Mouse (Mus musculus) liver, adult 2 months (tissue): ENCODE measurements around the gene Zbtb8os. TPM values are rescaled to one million over a fixed set of nuclear protein-coding genes. Genes with fewer than 3 reads are reported as not detected.
A peak's percentile ranks its signal among the peaks of the same experiment; 100 is the strongest.

Source experiments
- DNase-seq: peaks from one replicate; pipeline ENCODE4 v3.0.0-alpha.2; 2011; ENCODE audit warnings: low read depth, low spot score; ENCODE audit errors: extremely low read depth
- H3K27ac ChIP-seq: fragments of 200-500 bp; replicated peaks from 2 replicates; pipeline ENCODE4 v1.5.1; 2012; ENCODE audit warnings: low read depth, mild to moderate bottlenecking, control low read depth, inconsistent platforms, low read length; ENCODE audit not compliant: insufficient read depth
- H3K27me3 ChIP-seq: fragments of 200-500 bp; 2 replicates; pipeline ENCODE4 v1.6.1; 2012; ENCODE audit warnings: mild to moderate bottlenecking, moderate library complexity, low read length, inconsistent platforms; ENCODE audit not compliant: control insufficient read depth, insufficient read depth
- H3K36me3 ChIP-seq: fragments of 200-500 bp; 2 replicates; pipeline ENCODE4 v1.6.1; 2012; ENCODE audit warnings: low read length, inconsistent platforms; ENCODE audit not compliant: control insufficient read depth, insufficient read depth
- H3K4me1 ChIP-seq: fragments of 200-500 bp; 2 replicates; pipeline ENCODE4 v1.6.1; 2011; ENCODE audit warnings: low read length; ENCODE audit not compliant: control insufficient read depth, insufficient read depth
- H3K4me3 ChIP-seq: fragments of 200-500 bp; 2 replicates; pipeline ENCODE4 v1.5.1; 2011; ENCODE audit warnings: low read depth, mild to moderate bottlenecking, control low read depth, low read length, moderate library complexity; ENCODE audit not compliant: insufficient read depth
- H3K79me2 ChIP-seq: fragments of 200-500 bp; 2 replicates; pipeline ENCODE4 v1.6.1; 2012; ENCODE audit warnings: inconsistent platforms, mild to moderate bottlenecking, low read length, moderate library complexity; ENCODE audit not compliant: control insufficient read depth, insufficient read depth
- H3K9ac ChIP-seq: fragments of 200-500 bp; 2 replicates; pipeline ENCODE4 v1.6.1; 2012; ENCODE audit warnings: low read depth, mild to moderate bottlenecking, control low read depth, inconsistent platforms, low read length
- CTCF ChIP-seq: fragments of 200-500 bp; IDR thresholded peaks from 2 replicates; pipeline ENCODE4 v1.5.1; 2011; ENCODE audit warnings: low read depth, low read length, control low read depth
- POLR2A ChIP-seq: fragments of 200-500 bp; IDR thresholded peaks from 2 replicates; pipeline ENCODE4 v1.6.1; 2011; ENCODE audit warnings: low read length, control low read depth; ENCODE audit not compliant: insufficient read depth; ENCODE audit errors: extremely low read depth
- WGBS: fragments of 180-500 bp; shearing (Covaris S2); methylation state at CpG from one replicate; pipeline ENCODE4 v1.1.7; 2018; 5-methylcytosine and 5-hydroxymethylcytosine counted together
- polyA plus RNA-seq: library from polyadenylated mRNA; depleted of rRNA; stranded (reverse); fragments of >200 nt; gene quantifications from 2 replicates; pipeline ENCODE4 v1.2.3, GENCODE M21; 2012; rRNA removed
- total RNA-seq: library from RNA; depleted of rRNA; stranded (reverse); fragments of >200 nt; gene quantifications from 2 replicates; pipeline ENCODE4 v1.2.3, GENCODE M21; 2014; rRNA removed

Gene Zbtb8os
- total RNA-seq (24.7 and 32.8 TPM in 2 replicates), polyA plus RNA-seq (14.7 and 16.7 TPM in 2 replicates)

DNA sequence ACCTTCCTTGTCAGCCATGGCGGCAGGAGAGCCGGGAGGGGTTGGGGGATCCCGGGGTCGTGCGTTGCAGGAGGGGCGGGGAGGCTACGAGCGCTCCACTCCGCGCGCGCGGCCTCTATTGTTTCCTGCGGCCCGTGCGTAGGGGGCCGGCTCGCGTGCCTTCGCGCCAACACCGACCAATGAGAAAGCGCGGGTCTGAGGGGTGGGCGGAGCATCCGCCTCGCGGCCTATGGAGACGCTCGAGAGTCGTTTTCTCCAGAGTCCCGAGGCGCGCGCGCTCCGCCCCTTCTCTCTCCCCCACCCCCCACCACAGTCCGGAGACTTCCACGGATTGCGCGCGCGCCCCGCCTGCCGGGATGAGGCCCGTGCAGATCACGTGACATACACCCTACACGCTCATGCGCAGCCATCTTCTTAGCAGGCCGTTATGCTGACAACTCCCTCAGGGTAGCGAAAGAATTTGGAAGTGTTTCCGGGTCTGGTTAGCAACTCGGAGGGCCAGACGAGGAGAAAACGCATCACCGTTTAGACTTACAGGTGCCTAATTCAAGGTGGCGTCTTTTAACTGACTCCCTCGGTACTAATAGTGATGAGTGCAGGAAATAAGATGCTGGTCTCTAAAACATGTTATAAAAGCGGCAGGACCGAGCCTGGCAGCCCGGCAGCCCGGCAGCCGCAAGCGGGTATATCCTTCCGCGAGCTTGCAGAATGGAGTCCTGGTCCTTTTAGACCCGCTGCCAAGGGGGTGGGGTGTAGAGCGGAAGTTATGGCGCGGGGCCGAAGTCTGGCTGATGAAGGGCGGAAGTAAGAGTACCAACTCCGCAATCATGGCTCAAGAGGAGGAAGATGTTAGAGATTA lies at the start of gene Zbtb8os, which contains the start of gene Rbbp4:
Gene Zbtb8os (plus strand): TSS at position 480 of the 859 bp plus-strand sequence.
Gene Rbbp4 (minus strand): TSS at position 155 of the 859 bp plus-strand sequence.
- peak within 1 kb of the TSS; percentile 93 for H3K9ac ChIP-seq
- H3K27me3 ChIP-seq = no peaks in the 10 kb centered on the region
- peak; percentile 91 for DNase-seq
- H3K4me1 ChIP-seq = peaks cover 24% of the 10 kb centered on the region
- peak within 1 kb of the TSS; percentile 82 for H3K4me3 ChIP-seq
- H3K27ac ChIP-seq = peak within 1 kb of the TSS; percentile 94
- H3K79me2 ChIP-seq = peaks cover 29% of the 10 kb centered on the region
- H3K36me3 ChIP-seq = peaks cover 7% of the 10 kb centered on the region; the same call in 1 of the 2 replicates
- TF ChIP-seq POLR2A = peak; percentile 86
- no peak for TF ChIP-seq CTCF
- WGBS = under 1% methylated on average over 73 of the region's 73 CpGs

DNA sequence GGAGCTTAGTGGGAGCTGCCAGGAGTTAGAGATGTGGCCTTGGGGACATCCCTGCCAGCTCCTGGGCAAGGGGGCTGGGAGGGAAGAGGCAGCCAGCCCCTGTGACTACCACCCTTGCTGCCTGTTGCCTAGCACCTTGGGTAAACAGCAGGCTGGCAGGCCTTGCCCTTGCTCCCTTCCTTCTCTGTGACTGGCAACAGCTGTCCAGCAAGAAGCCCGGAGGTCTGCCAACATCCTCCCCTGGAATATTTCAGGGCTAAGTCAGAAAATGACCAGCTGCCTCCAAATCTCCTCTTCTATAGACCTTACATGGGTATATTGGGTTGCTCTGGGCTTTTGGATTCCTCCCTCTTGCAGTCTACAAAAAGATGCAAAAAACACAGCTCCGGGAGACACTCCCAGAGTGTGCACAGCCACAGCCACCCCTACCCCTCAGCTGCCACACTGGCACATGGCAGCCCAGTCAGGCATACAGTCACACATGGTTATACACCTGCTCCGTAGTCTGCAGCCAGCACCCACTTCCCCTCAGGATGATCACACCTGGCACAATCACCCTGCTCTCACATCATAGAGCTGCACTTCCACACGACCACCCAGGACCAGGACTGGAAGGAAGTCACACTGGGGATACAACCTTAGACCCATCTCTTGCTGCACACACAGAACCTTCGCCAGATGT lies 49.4 kb upstream of the Zbtb8os start:
- Histone ChIP-seq H3K4me3 (no peak overlapping the region), H3K27me3 (no peaks in the 10 kb centered on the region), H3K4me1 (no peaks in the 10 kb centered on the region), H3K9ac (no peak overlapping the region), H3K27ac (no peak overlapping the region), H3K36me3 (no peaks in the 10 kb centered on the region), H3K79me2 (no peaks in the 10 kb centered on the region)
- WGBS = 71% methylated on average over 5 of the region's 5 CpGs
- no peak for DNase-seq
- no peak for TF ChIP-seq POLR2A
- TF ChIP-seq CTCF = no peak

DNA sequence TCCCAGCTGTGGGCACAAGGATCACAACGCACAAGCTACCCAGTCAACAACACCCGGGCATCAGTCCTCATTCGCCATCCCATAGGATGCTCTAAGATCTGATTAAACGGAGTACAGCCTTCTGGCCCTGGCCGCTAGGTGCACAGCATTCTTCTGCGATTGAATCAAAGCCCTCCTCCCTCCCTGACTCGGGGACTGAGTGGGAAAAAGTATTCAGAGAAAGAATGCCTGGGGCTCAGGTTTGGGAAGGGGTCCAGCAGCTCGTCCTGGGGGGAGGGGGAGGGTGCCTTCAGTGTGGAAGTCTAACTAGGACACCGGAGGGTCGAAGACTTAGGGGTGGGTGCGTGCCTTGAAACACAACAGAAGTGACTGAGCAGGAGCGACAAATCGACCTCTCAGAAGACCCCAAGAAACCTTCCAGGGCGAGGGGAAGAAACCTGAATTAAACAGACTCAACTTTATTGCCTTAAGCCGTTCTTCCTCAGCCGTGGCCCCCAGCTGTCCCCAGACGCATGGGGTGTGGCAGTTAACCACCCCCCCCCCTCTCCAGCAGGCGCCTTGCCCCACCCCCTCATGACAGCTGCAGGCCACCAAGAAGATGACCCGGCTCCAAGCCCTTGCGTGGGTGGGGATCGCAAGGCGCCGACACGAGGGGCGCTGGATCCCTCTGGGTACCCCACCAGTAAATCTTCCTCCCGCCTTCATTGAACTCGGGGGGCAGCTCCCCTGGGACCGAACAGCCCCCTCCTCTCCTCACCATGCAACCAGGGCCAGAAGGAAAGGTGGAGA lies 48.6 kb upstream of the Zbtb8os start:
- Histone ChIP-seq H3K4me1 (no peaks in the 10 kb centered on the region), H3K4me3 (peak overlapping the region; percentile 41; the same call in 1 of the 2 replicates), H3K36me3 (no peaks in the 10 kb centered on the region), H3K9ac (no peak overlapping the region), H3K79me2 (no peaks in the 10 kb centered on the region), H3K27me3 (no peaks in the 10 kb centered on the region), H3K27ac (no peak overlapping the region)
- 12% methylated on average over 27 of the region's 28 CpGs for WGBS
- no peak for TF ChIP-seq CTCF
- DNase-seq = no peak

DNA sequence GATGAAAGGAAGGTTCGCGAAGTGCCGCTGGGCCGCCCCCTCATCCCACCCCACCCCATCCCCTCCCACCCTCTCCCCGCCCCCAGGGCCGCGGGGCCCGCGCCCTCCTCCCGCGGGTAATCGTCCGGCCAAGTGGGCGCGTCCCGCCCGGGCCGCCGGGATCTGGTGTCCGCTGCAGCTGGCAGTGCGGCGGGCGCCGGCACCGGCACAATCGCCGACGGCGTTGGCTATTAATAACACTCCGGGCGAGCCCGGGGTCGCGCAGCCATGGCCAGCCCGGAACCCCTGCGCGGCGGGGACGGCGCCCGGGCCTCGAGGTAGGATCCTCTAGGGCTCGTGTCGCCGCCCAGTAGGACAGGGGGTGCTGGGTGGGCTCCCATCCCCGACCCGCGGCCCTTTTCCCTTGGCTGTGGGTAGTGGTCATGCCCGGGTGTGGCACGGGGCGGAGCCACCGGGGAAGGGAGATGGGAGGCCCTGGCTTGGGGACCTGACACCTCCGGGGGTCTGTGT lies 48.0 kb upstream of the Zbtb8os start, which contains the start of gene Sync:
Gene Sync (plus strand): TSS at position 146 of the 510 bp plus-strand sequence.
- TF ChIP-seq POLR2A (no peak), CTCF (no peak)
- no peak for DNase-seq
- H3K27ac ChIP-seq = no peak within 1 kb of the TSS
- no peaks in the 10 kb centered on the region for H3K36me3 ChIP-seq
- no peaks in the 10 kb centered on the region for H3K27me3 ChIP-seq
- 2% methylated on average over 50 of the region's 53 CpGs for WGBS
- peak within 1 kb of the TSS; percentile 45 for H3K9ac ChIP-seq
- peak within 1 kb of the TSS; percentile 41; the same call in 1 of the 2 replicates for H3K4me3 ChIP-seq
- H3K4me1 ChIP-seq = no peaks in the 10 kb centered on the region
- H3K79me2 ChIP-seq = no peaks in the 10 kb centered on the region

DNA sequence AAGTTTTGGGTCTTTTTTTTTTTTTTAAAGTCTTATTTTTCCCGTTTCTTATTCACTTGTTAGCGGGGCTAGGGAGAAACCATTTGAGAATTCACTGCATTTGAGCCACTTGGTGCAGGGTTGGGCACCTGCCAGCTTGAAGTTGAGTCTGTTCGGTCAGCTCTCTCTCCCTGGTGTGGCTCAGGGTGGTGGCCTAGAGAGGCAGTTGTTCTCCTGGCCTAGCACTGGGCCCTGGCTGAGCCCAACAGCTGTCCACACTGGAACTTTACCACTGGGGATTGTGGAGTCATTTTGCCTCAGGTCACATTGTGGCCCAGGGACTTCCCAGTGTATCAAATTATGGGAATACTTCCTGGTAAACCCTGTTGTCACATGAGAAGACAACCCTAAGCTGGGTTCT lies 47.4 kb upstream of the Zbtb8os start:
- WGBS = 58% methylated on average over 3 of the region's 3 CpGs
- TF ChIP-seq CTCF = no peak
- TF ChIP-seq POLR2A = no peak
- Histone ChIP-seq H3K4me3 (no peak overlapping the region), H3K27ac (no peak overlapping the region), H3K27me3 (no peaks in the 10 kb centered on the region), H3K4me1 (no peaks in the 10 kb centered on the region), H3K79me2 (no peaks in the 10 kb centered on the region), H3K36me3 (no peaks in the 10 kb centered on the region), H3K9ac (no peak overlapping the region)
- no peak for DNase-seq
